Mouse (Mus musculus) cerebellum, adult 9-11 months (tissue): ENCODE measurements around the gene 1700003E16Rik.
"Not testable (repeated sequence)": the region's sequence is repeated elsewhere in the genome, so short reads cannot be mapped to it uniquely, and the experiment has no call there.

Experiments used
- DNase-seq: peaks from one replicate; pipeline ENCODE4 v3.0.0; 2022

Gene 1700003E16Rik

GRCm38 (mm10) chr6:83131469-83132034, 24.7 kb upstream of the 1700003E16Rik start:
- DNase-seq: no peak

DNA sequence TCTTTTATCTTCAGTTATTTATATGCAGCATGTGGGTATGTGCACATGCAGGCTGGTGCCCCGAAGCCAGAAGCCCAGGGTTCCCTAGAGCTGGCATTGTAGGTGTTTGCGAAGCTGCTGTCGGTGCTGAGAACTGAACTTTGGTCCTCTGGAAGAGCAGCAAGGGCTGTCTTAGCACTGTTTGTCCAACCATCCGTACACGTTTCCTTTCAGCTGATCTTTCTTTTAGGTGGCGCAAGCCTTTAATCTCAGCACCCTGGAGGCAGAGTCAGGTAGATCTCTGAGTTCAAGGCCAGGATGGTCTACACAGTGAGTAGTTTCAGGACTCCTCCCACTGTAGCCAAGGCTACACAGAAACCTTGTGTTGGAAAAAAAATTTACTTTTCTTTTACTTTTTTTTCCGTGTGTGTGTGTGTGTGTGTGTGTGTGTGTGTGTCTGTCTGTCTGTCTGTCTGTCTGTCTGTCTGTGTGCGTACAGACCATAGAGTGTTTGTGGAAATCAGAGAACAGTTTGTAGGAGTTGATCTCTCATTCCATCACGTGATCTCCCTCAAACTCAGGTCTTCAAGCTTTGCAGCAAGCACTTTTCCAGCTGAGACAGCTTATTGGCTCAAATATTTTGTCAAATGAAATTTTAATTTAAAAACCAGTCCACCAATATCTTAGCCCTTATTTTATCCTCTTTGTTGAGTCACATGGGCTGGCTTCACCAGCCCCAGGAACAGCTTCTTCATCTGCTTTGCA, 23.9 kb upstream of the 1700003E16Rik start:
- no peak for DNase-seq

GRCm38 (mm10) chr6:83134226-83134625, 22.0 kb upstream of the 1700003E16Rik start:
- no peak for DNase-seq

DNA sequence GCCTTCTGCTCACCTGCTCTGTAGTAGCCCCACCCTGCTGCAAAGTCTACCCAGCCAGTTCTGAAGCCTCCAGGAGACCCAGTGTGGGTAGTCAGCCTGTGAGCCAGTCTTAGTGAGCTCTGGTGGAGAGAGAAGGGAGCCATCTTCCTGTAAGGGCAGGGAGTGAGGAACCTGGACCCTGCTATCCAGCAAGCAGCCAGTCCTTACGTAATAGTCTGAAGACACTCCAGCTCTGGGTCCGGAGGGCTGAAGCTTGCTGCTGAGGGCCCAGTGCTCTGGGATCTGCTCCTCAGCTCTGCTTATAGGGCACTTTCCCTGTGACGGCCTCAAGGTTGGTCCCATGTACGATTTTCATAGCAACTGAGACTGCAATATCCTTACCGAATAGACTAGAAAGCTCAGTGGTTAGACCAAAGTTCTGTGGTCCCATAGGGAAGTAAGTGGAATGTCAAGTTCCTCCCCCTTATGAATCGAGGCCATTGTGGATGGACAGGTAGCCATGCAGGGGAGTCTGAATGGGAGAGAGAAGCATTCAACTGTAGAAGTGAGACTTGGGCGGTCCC, 21.2 kb upstream of the 1700003E16Rik start, which contains the start of gene Rtkn:
Rtkn (plus strand) TSS at position 513 of the 563 bp plus-strand sequence.
- DNase-seq: no peak

- no peak for DNase-seq
Observed at GRCm38 (mm10) chr6:83135571-83136161, 20.5 kb upstream of the 1700003E16Rik start.

DNA sequence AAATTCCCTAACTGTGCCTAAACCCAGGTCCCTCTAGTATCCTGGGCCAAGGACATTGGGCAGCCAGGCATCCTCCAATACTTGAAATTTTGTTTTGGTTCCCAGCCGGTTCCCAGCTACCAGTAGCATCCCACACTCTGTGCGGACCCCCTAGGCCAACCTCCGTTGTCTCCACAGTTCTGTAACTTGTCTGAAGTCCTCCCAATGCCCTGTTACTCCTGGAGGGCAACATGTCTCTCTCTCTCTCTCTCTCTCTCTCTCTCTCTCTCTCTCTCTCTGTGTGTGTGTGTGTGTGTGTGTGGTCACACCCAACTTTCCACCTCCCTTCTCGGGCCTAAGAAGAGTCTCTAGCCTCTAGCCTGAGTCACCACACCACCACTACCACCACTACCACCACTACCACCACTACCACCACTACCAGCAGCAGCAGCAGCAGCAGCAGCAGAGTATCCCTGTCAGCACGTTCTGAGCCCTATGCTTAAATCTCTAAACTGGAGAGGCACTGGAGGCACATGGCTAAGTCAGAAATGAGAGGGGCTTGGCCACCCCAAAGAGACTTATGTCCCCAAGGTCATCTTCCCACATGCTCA, 19.8 kb upstream of the 1700003E16Rik start:
- DNase-seq: no peak

DNA sequence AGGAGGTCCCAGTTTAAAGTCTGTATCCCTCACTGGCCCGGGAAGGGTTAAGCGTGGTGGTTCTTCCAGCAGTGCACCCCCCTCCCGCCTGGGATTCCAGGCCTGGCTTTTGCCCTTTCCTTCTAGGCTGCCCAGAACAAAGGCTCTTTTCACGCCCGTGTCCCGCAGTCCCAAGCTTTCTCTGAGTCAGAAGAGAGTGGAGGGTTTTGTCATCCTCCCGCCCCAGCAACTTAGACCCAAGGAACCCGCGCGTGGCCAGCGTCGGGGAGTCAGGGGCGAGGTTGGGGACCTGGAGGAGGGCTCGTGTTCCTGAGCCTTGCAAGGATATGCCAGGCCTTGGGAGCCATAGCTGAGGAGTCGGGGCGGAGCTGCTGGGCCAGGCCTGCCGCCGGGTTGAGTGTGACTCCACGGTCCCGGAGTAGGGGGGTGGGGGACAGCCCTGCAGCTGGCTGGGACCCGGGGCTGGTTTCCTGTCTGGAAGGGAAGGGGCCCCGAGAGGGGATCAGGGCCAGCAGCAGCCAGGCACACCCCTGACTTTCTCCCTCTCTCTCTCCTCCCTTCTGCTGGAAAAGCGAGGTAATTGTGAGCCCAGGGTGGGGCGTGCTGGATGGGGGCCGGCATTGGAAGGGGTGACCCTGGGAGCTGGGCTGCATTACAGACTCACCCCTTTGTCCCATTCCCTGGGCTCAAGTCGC, 19.2 kb upstream of the 1700003E16Rik start:
- DNase-seq: no peak

- peak; percentile 54 for DNase-seq
Observed at GRCm38 (mm10) chr6:83137576-83137950, 18.6 kb upstream of the 1700003E16Rik start.

DNA sequence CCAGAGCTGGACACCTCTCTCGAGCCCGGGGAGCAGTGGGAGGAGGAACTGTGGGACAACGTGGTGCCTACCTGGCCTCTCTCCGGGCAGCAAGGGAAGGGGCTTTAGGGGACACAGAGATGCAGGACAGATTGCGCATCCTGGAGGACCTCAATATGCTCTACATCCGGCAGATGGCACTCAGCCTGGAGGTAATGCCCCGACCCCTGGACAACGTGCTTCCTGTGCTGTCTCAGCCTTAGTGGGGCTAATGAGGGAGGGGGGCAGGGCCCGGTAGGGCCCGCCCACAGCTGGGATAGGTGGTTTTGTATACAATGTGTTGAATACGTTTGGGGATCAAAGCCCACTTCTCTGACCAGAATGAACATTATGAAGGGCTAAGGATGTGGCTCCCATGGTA, 18.1 kb upstream of the 1700003E16Rik start:
- DNase-seq: no peak

DNA sequence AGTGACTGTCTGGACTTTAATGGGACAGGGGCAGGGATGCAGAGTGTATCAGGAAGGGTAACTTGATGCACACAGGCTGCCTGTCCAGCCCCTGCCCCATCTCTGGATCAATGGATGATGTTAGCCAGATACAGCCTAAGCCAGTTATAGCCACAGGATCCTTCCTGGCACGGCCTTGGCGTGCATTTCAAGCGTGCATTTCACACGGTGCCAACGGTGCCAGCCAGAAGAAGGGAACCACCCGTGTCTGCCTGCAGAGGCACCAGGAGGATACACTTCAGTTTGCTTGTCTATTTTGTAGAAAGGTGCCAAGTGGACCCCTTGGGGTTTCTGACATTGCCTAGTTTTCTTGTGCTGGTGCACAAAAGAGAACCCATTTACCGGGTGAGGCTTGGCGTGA, 16.2 kb upstream of the 1700003E16Rik start:
- no peak for DNase-seq

GRCm38 (mm10) chr6:83141636-83142035, 14.6 kb upstream of the 1700003E16Rik start:
- no peak for DNase-seq

- no peak for DNase-seq
Observed at GRCm38 (mm10) chr6:83142211-83142731, 13.9 kb upstream of the 1700003E16Rik start.

DNA sequence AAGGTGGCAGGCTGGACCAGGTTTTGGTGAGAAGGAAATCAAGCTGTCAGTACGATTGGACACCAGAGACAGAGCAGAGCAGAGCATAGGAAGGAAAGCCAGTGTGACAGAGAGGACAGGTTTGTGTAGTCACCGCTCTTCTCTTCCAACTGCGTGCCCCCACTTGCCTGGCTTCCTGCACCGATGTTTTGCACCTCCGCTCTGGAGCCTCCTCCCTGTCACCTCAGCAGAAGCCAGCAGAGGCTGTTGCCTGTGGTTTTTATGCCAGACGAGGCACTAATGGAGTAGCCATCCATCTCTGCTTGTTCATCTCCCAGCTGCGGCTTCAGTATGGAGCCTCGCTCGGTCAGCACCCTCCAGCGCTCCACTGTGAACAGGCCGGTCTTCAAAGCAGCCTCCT, 13.3 kb upstream of the 1700003E16Rik start:
- DNase-seq: no peak

GRCm38 (mm10) chr6:83145209-83145608, 11.0 kb upstream of the 1700003E16Rik start:
- DNase-seq: no peak

DNA sequence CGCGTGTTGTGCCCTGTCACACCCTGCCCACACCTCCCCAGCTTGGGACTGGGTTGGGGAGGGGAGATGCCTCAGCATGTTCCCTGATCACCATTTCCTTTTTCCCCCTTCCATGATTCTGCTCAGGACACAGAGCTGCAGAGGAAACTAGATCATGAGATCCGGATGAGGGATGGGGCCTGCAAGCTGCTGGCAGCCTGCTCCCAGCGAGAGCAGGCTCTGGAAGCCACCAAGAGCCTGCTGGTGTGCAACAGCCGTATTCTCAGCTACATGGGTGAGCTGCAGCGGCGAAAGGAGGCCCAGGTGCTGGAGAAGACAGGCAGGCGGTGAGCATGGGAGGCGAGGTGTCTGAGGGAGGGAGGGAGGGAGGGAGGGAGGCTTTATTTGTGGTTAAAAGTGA, 10.4 kb upstream of the 1700003E16Rik start:
- no peak for DNase-seq

GRCm38 (mm10) chr6:83147280-83147679, 8.9 kb upstream of the 1700003E16Rik start:
- no peak for DNase-seq

DNA sequence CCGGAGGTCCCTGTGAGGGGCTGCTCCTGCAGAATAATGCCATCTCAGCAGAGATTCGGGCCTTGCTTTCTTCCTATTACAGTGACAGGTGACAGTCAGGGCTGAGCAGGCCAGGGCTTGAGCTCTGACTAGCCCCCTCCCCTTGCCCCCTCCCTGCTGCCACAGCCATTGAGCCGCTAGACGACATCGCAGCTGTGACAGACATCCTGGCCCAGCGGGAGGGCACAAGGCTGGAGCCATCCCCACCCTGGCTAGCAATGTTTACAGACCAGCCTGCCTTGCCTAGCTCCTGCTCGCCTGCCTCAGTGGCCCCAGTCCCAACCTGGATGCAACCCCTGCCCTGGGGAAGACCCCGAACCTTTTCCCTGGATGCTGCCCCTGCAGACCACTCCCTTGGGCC, 4.5 kb upstream of the 1700003E16Rik start:
- DNase-seq: no peak

DNA sequence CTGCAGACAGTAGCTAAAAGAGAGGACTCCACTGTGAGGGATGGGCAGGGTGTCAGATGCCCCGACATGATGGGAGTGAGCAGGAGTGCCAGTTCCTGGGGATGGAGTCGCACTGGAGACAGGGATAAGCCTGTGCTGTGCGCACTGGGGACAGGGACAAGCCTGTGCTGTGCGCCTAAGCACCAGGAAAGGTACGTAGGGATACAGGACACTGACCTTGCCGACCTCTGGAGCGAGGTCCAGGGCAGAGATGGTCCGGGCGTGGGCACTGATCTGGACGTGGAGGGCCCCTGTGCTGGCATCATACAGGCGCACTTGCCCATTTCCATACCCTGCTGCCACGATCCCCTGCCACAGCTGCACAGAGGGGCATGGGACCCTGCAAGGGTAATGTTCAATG, 3.2 kb upstream of the 1700003E16Rik start:
- no peak for DNase-seq

GRCm38 (mm10) chr6:83153485-83153884, 2.7 kb upstream of the 1700003E16Rik start:
- no peak for DNase-seq

DNA sequence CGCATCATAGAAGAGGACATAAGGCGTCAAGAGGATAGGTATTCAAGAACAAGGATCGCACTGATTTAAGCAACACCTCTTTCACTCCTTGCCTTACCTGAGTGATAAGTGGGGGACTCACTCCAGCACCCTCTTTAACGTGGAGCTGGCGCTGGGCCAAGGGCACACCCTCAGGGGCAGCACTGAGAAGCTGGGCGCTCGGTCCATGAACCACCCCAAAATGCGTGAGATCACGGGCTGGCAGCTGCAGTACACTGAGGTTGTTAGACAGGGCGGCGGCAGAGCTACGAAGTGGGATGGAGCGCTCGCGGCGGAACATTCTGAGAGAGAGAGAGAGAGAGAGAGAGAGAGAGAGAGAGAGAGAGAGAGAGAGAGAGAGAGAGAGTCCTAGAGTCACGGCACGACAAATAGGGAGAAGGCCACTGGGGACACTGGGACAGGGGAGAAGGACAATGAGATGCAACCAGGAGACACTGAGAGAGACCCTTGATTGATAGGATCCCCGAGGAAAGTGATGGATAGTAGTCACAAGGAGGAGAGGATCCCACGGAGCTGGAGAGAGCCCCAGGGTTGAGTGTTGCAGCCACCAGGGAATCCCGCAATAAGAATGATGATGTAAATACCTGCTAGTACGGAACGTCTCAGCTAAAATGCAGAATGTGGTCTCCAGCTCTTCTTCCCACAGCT, 509 bp upstream of the 1700003E16Rik start:
- no peak for DNase-seq

DNA sequence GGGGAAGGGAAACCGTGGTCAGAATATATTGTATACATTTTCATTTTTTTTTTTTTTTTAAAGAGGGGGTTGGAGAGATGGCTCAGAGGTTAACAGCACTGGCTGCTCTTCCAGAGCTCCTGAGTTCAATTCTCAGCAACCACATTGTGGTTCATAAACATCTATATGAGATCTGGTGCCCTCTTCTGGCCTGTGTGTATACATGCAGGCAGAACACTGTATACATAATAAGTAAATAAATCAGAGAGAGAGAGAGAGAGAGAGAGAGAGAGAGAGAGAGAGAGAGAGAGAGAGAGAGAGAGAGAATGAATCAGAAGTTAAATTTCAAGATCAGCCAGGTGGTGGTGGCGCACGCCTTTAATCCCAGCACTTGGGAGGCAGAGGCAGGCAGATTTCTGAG, 3.3 kb downstream of the 1700003E16Rik start:
- DNase-seq: not testable (repeated sequence)

GRCm38 (mm10) chr6:83161442-83161841, 5.2 kb downstream of the 1700003E16Rik start:
- no peak for DNase-seq
